ENCODE assay signal across 1 mouse cellular context in genomic region chr6:142662056-142662455, GRCm38 (mm10). TPM values are rescaled to one million over a fixed set of nuclear protein-coding genes. Genes with fewer than 3 reads are reported as not detected.
"Had no signal": no experiment of that assay in that cellular context is flagged by ENCODE, and none has a peak within 500 bp of the region (broad histone marks: within the 10 kb centered on the region; RNA-seq: fewer than 3 reads in every experiment).

No protein-coding gene starts in this region.

RNA-seq across cellular contexts. Expression of gene Abcc9, which starts 40.1 kb away (rescaled TPM):
- polyA plus RNA-seq: erythroblast, embryonic 14.5 days had no signal
